Mouse (Mus musculus): Measurements from ENCODE around the gene Tll2.
A peak's percentile ranks its signal among the peaks of the same experiment; 100 is the strongest.

Tll2 gene

GRCm38 (mm10) chr19:41206811-41207344 lies at the start of gene Tll2:
Tll2 (minus strand) TSS chr19:41206835.
- DNase-seq (ENCODE audit: low read depth in 1 of 2, low spot score in 2 of 2): no peak

GRCm38 (mm10) chr19:41254584-41254983 lies 47.9 kb upstream of the Tll2 start:
- DNase-seq (ENCODE audit: low read depth in 1 of 2, low spot score in 2 of 2): no peak

GRCm38 (mm10) chr19:41248968-41249367 lies 42.3 kb upstream of the Tll2 start:
- DNase-seq (ENCODE audit: low read depth in 1 of 2, low spot score in 2 of 2): no peak

- DNase-seq (ENCODE audit: low read depth in 1 of 2, low spot score in 2 of 2): no peak
Observed at GRCm38 (mm10) chr19:41248271-41248670, 41.6 kb upstream of the Tll2 start.

GRCm38 (mm10) chr19:41246271-41246670 lies 39.6 kb upstream of the Tll2 start:
- no peak for DNase-seq (ENCODE audit: low read depth in 1 of 2, low spot score in 2 of 2)

GRCm38 (mm10) chr19:41244581-41244980 lies 37.9 kb upstream of the Tll2 start:
- peak in 1 of 2 experiments; percentile 5 for DNase-seq (ENCODE audit: low read depth in 1 of 2, low spot score in 2 of 2)

GRCm38 (mm10) chr19:41241997-41242396 lies 35.4 kb upstream of the Tll2 start:
- DNase-seq (ENCODE audit: low read depth in 1 of 2, low spot score in 2 of 2): no peak

GRCm38 (mm10) chr19:41233698-41234097 lies 27.1 kb upstream of the Tll2 start:
- no peak for DNase-seq (ENCODE audit: low read depth in 1 of 2, low spot score in 2 of 2)

- no peak for DNase-seq (ENCODE audit: low read depth in 1 of 2, low spot score in 2 of 2)
Observed at GRCm38 (mm10) chr19:41208326-41208725, 1.7 kb upstream of the Tll2 start.

GRCm38 (mm10) chr19:41206041-41206810 lies 409 bp downstream of the Tll2 start:
- DNase-seq (ENCODE audit: low read depth in 1 of 2, low spot score in 2 of 2): no peak

GRCm38 (mm10) chr19:41204159-41205081 lies 2.2 kb downstream of the Tll2 start:
- DNase-seq (ENCODE audit: low read depth in 1 of 2, low spot score in 2 of 2): no peak

GRCm38 (mm10) chr19:41197606-41198005 lies 9.0 kb downstream of the Tll2 start:
- DNase-seq (ENCODE audit: low read depth in 1 of 2, low spot score in 2 of 2): no peak

- DNase-seq (ENCODE audit: low read depth in 1 of 2, low spot score in 2 of 2): no peak
Observed at GRCm38 (mm10) chr19:41193379-41193778, 13.3 kb downstream of the Tll2 start.

GRCm38 (mm10) chr19:41192953-41193352 lies 13.7 kb downstream of the Tll2 start:
- no peak for DNase-seq (ENCODE audit: low read depth in 1 of 2, low spot score in 2 of 2)

GRCm38 (mm10) chr19:41191724-41192123 lies 14.9 kb downstream of the Tll2 start:
- no peak for DNase-seq (ENCODE audit: low read depth in 1 of 2, low spot score in 2 of 2)

GRCm38 (mm10) chr19:41190876-41191434 lies 15.7 kb downstream of the Tll2 start:
- no peak for DNase-seq (ENCODE audit: low read depth in 1 of 2, low spot score in 2 of 2)

- no peak for DNase-seq (ENCODE audit: low read depth in 1 of 2, low spot score in 2 of 2)
Observed at GRCm38 (mm10) chr19:41177331-41177730, 29.3 kb downstream of the Tll2 start.

GRCm38 (mm10) chr19:41176881-41177280 lies 29.8 kb downstream of the Tll2 start:
- no peak for DNase-seq (ENCODE audit: low read depth in 1 of 2, low spot score in 2 of 2)

- DNase-seq (ENCODE audit: low read depth in 1 of 2, low spot score in 2 of 2): no peak
Observed at GRCm38 (mm10) chr19:41165914-41166235, 40.8 kb downstream of the Tll2 start.

- DNase-seq (ENCODE audit: low read depth in 1 of 2, low spot score in 2 of 2): no peak
Observed at GRCm38 (mm10) chr19:41165144-41165913, 41.3 kb downstream of the Tll2 start.
